Mouse (Mus musculus) inflammation-experienced regulatory T-cells, adult 16 weeks (primary cell): ENCODE data around the gene Ubac1. TPM values are rescaled to one million over a fixed set of nuclear protein-coding genes. Genes with fewer than 3 reads are reported as not detected.

ENCODE experiments used
- polyA plus RNA-seq: library from polyadenylated mRNA; unstranded; fragments of 100-300 nt; shearing (Covaris generic); gene quantifications from one replicate; pipeline ENCODE4 v1.2.1, GENCODE M21; 2017

The Ubac1 gene
- polyA plus RNA-seq, result 29.0 TPM

DNA sequence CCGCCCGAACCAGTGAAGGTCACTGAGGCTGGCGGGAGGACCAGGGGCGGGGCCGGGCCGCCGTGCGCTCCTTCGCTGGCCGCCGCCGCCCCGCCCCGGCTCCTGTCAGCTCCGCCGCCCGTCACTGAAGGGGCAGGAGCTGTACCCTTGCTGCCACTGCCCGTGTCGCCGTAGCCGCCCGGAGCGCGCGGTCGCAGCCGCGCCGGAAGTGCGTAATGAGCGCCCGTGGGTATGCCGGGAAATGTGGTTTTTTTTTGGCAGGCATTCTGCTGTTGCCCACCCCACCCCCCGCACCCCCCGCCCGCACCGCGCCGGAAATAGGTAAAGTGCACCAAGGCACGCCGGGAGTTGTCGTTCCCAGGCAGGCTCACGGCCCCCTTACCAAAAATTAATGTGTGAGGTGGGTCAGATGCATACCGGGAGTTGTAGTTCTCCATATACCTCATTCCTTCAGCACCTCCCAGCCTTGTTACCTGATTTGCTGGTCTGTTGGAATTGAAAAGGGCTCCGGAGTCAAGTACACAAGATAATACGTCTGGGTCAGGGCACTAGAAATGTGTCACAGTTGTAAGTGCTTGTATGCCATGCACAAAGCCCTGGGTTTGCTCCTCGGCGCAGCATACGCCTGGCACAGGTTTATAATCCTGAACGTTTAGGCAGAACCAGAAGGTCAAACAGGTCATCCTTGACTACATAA is at the start of gene Ubac1:
Gene Ubac1 (minus strand): TSS at position 187 of the 697 bp plus-strand sequence.

DNA sequence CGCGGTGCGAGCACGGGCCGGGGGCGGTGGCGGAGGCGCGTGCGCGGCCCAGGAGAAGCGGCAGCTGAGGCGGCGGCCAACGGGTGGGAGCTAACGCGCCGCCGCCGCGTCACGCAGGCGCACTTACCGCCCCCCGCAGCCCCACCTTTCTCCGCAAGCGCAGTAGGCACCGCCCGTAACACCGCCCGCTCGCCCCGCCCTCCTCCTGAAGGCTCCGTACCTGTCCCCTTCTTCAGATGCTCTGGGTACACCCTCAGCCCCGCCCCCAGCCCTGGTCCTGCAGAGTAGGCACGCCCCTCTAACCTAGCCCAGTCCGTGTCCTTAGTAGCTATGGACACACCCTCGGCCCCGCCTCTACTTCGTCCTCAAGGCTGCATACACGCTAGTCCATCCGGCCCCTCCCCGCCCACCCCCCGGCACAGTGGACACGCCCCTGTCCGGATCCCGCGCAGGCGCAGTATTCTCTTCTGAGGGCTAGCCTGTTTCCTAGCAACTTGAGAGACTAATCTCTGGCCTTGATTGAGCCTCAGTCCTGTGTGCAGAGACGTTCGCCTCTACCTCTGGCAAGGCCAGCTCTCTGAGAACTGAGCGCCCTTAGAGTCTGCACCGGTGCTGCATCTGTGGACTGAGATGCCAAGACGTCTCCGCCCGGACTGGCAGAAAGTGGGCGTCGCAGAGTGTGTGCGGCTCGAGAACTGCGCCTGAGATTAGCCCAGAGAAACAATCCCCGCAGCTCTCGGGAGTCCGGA is 38.2 kb downstream of the Ubac1 start, which contains the start of gene Camsap1:
Gene Camsap1 (minus strand): TSS at position 124 of the 749 bp plus-strand sequence.

Other genes starting within 250 kb of the Ubac1 start
- not detected for gene Lcn11, start 244.7 kb downstream of the Ubac1 start, polyA plus RNA-seq
- not detected for gene Gm13539, start 239.5 kb downstream of the Ubac1 start, polyA plus RNA-seq
- gene Glt6d1, start 205.9 kb downstream of the Ubac1 start, polyA plus RNA-seq, result not detected
- not detected for gene Lcn9, start 198.6 kb downstream of the Ubac1 start, polyA plus RNA-seq
- 0.52 TPM for gene Sohlh1, start 174.5 kb downstream of the Ubac1 start, polyA plus RNA-seq
- 0.72 TPM for gene Kcnt1, start 158.0 kb downstream of the Ubac1 start, polyA plus RNA-seq
- gene Camsap1, start 38.5 kb downstream of the Ubac1 start, polyA plus RNA-seq, result 3.6 TPM
- 0.85 TPM for gene Nacc2, start 101.5 kb upstream of the Ubac1 start, polyA plus RNA-seq
- gene Lhx3, start 186.5 kb upstream of the Ubac1 start, polyA plus RNA-seq, result not detected
- 2.9 TPM for gene Qsox2, start 215.8 kb upstream of the Ubac1 start, polyA plus RNA-seq